Mouse (Mus musculus) yolk sac, embryonic 10.5 days (tissue): ENCODE results near the gene Car6.

Experiments used
- DNase-seq: peaks from one replicate; pipeline ENCODE4 v3.0.0-alpha.2; 2017; ENCODE audit warnings: low spot score

The Car6 gene

DNA sequence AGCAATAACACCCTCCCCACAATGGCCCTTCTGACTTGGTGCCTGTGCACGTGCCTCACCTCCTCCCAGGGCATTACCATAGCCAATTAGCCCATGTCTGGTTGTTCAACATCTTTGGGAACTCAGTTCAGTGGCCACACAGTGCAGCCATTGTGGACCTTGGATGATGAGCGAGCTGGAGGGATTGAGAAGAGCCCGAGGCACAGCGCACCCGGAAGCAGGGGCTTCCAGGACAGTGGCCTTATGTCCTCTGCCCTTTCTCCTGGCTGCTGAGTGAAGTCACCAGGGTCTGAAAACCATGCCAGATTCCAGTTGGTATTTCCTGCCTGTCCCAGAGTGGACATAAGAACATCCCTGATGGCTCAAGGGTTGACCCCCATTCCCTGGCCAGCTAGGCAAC, at the start of gene Car6:
Car6 (minus strand) TSS at position 101 of the 400 bp plus-strand sequence.
- no peak for DNase-seq

- DNase-seq = no peak
These were observed 48.7 kb upstream of the Car6 start for GRCm38 (mm10) chr4:150249731-150250270.

DNA sequence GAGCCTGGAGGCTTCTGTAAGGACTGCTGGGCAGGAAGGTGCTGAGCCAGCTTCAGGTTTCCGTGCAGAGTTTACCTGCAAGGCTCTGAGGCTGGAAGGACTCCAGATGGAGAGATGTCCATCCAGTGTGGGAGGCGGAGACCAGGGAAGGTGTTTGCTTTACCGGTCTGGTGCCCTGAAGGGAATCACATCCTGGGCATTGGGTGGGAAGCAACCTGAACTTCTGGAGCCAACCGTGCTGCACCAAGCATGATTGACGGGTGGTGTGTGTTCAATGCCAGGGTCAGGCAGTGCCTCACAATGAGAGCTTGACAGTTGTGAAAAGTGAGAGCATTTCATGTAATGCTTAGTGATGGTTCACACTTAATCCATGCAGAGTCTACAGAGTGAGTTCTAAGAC, 47.8 kb upstream of the Car6 start:
- DNase-seq = no peak

- DNase-seq = no peak
These were observed 46.9 kb upstream of the Car6 start for GRCm38 (mm10) chr4:150248009-150248408.

DNA sequence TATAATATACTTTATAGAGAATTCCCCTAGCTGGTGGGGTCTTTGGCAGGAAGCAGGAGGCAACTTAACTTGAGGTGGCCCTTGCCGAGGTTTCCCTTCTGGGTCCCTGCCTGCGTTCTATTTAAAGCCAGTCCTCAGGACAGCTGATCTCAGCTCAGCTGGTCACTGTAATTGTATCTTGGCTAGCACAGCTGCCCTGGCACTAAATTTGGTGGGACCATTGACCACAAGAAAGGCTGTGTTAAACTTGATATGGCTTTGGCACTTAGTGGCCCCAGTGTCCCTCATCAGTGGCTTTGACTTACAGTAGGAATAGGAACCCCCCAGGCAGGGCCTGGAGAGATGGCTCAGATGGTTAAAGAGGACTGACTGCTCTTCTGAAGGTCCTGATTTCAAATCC, 44.7 kb upstream of the Car6 start:
- no peak for DNase-seq

DNA sequence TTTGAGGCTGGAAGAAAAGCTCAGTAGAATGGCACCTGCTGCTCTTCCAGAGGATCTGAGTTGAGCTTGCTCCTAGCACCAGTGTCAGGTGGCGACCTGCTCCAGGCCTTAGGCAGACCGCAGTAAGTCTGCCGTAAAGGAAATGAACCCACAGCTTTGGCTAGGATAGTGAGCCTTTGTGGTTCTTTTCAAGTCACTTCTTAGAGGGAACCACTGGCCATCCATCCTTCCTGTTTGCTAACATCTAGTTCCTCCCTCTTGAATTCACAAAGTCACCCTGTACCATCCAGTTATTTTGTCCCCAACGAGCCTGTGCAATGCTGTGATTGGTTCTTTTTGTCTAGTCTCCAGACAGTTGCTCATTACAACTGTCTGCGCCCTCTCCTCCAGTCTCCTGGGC, 41.6 kb upstream of the Car6 start:
- no peak for DNase-seq

DNA sequence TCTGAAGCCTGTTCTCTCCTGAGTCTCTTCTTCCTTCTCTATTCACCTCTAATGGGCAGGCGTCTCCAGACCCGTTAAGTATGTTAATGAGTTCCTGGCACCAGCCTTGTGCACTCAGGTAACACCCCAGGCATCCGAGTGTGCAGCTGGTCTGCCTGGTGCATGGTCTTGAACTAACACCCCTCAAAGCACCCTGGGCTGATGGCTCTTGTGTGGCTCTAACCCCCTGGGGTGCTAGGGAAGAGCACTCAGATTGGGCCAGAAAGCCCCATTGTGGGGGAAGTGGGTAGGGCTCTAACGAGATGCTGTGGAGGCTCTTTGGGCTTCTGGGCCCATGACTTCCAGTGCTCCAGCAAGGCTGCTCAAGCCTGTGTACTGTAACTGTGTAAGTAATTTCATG, 40.6 kb upstream of the Car6 start:
- no peak for DNase-seq

GRCm38 (mm10) chr4:150240381-150240886, 39.3 kb upstream of the Car6 start:
- no peak for DNase-seq

GRCm38 (mm10) chr4:150239951-150240368, 38.8 kb upstream of the Car6 start:
- DNase-seq = peak; percentile 86

GRCm38 (mm10) chr4:150239503-150239902, 38.4 kb upstream of the Car6 start:
- DNase-seq = no peak

GRCm38 (mm10) chr4:150239087-150239480, 38.0 kb upstream of the Car6 start:
- DNase-seq = no peak

DNA sequence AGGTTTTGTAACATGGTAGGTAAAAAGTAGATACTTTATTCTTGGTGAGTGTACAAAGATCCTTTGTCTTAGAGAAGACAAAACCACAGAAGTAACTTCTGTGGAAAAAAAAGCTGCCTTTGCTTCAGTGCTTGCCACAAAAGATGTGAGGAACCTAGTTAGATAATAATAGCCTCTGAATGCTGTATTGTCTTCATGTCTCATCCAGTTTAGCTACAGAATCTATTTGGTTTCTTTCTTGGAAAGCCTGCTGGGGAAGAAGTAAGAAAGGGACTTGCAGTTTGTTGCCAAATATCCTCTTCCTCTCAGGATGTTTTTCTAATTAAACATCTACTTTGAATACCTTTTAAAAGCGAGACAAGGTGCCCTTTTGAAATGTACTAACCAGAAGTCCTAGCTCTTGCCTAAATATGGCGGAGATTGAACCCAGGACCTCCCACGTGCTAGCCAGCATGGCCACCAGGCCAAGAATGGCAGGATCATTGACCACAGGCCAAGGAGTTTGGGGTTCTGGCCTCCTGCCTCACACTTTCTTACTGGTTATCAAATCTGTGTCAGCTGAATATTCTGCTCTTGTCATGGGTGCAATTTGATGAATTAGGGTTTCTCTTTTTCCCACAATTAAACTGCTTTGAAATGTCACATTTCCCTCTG, 37.4 kb upstream of the Car6 start:
- DNase-seq = no peak

- DNase-seq = no peak
These were observed 36.7 kb upstream of the Car6 start for GRCm38 (mm10) chr4:150237636-150238361.

- DNase-seq = peak; percentile 100
These were observed 35.7 kb upstream of the Car6 start, which contains the start of gene Eno1 for GRCm38 (mm10) chr4:150236521-150237481. Eno1 (plus strand) TSS chr4:150236721.

- DNase-seq = no peak
These were observed 34.9 kb upstream of the Car6 start for GRCm38 (mm10) chr4:150236031-150236430.

- no peak for DNase-seq
These were observed 34.5 kb upstream of the Car6 start for GRCm38 (mm10) chr4:150235585-150235984.

GRCm38 (mm10) chr4:150234599-150235327, 33.6 kb upstream of the Car6 start:
- no peak for DNase-seq

DNA sequence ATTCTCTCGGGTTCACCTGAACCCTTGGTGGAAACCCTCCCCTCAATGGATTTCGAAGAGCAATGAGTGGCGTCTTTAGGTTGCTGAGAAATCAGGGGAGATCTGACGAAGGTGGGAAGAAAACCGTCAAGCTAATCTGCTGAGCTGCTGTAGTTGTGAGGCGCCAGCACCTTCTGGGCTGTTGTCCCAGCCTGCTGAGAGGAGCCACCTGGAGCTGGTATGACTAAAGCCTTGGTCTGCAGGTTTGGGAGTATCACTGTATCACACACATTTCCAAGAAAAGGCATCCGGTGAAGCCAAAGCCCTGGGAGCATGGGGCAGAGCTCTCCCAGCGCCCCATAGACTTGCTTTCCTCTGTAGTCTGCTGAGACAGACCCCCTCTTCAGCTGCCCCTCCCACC, 30.7 kb upstream of the Car6 start:
- DNase-seq = no peak

GRCm38 (mm10) chr4:150230460-150231407, 29.6 kb upstream of the Car6 start:
- DNase-seq = peak; percentile 38

- no peak for DNase-seq
These were observed 28.7 kb upstream of the Car6 start for GRCm38 (mm10) chr4:150229747-150230390.
